Mouse (Mus musculus): ENCODE data around the gene Dop1b. TPM values are rescaled to one million over a fixed set of nuclear protein-coding genes. Genes with fewer than 3 reads are reported as not detected.
"Not testable (repeated sequence)": the region's sequence is repeated elsewhere in the genome, so short reads cannot be mapped to it uniquely, and the experiment has no call there.

The Dop1b gene
- polyA plus RNA-seq, 1 experiment from 2014 or later = 25.2 TPM

- WGBS = 31% methylated on average over 7 of the region's 7 CpGs
Observed at GRCm38 (mm10) chr16:93684441-93684840, 27.3 kb upstream of the Dop1b start.

GRCm38 (mm10) chr16:93685783-93686182 is 25.9 kb upstream of the Dop1b start:
- H3K9ac ChIP-seq; H3K4me3 ChIP-seq; ATAC-seq (ENCODE audit: low FRiP score); H3K27ac ChIP-seq; H3K36me3 ChIP-seq; H3K4me2 ChIP-seq (replicated peaks); H3K9me3 ChIP-seq (replicated peaks): not testable (repeated sequence)
- Histone ChIP-seq H3K4me1 (peaks cover 15% of the 10 kb centered on the region), H3K27me3 (peaks cover 45% of the 10 kb centered on the region)
- 96% methylated on average over 3 of the region's 3 CpGs for WGBS

More at GRCm38 (mm10) chr16:93684441-93684840, 27.3 kb upstream of the Dop1b start:
- no peak overlapping the region for H3K9ac ChIP-seq
- peaks cover 15% of the 10 kb centered on the region for H3K4me1 ChIP-seq
- H3K9me3 ChIP-seq (replicated peaks) = 0 out of 2 replicates have a peak, but pooled peaks cover 3% of the 10 kb centered on the region
- H3K4me2 ChIP-seq (replicated peaks) = no peak overlapping the region
- H3K27me3 ChIP-seq = peaks cover 51% of the 10 kb centered on the region
- no peak overlapping the region for H3K27ac ChIP-seq
- H3K4me3 ChIP-seq = no peak overlapping the region
- no peak for ATAC-seq (ENCODE audit: low FRiP score)
- no peaks in the 10 kb centered on the region for H3K36me3 ChIP-seq

DNA sequence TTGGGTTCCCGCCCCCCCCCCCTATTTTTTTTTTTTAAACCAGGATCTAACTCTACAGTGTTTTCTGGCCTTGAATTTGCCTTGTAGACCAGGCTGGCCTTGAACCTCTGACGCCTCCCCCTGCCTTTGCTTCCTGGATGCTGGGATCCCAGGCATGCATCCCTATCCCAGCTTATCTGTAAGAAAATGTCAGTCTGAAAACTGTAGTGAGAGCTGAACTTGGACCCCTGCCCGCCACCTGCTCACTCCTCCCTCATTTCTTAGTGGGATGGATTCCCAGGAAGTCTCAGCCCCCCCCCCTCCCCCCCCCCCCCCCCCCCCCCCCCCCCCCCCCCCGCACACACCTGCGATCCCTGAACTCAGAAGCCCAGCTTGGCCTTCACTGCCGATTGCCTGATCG is 25.3 kb upstream of the Dop1b start:
- H3K27me3 ChIP-seq = peaks cover 39% of the 10 kb centered on the region
- WGBS = 81% methylated on average over 5 of the region's 7 CpGs
- H3K36me3 ChIP-seq = no peaks in the 10 kb centered on the region
- no peak overlapping the region for H3K9ac ChIP-seq
- H3K27ac ChIP-seq = no peak overlapping the region
- no peak overlapping the region for H3K4me2 ChIP-seq (replicated peaks)
- H3K4me3 ChIP-seq = no peak overlapping the region
- H3K9me3 ChIP-seq (replicated peaks) = 0 out of 2 replicates have a peak, but pooled peaks cover 3% of the 10 kb centered on the region
- ATAC-seq (ENCODE audit: low FRiP score) = no peak
- peaks cover 15% of the 10 kb centered on the region for H3K4me1 ChIP-seq

GRCm38 (mm10) chr16:93686945-93687344 is 24.8 kb upstream of the Dop1b start:
- H3K4me3 ChIP-seq = no peak overlapping the region
- no peak for ATAC-seq (ENCODE audit: low FRiP score)
- 46% methylated on average over 5 of the region's 5 CpGs for WGBS
- no peak overlapping the region for H3K4me2 ChIP-seq (replicated peaks)
- H3K27ac ChIP-seq = no peak overlapping the region
- H3K4me1 ChIP-seq = peaks cover 15% of the 10 kb centered on the region
- H3K9me3 ChIP-seq (replicated peaks) = 0 out of 2 replicates have a peak, but pooled peaks cover 3% of the 10 kb centered on the region
- H3K36me3 ChIP-seq = no peaks in the 10 kb centered on the region
- H3K27me3 ChIP-seq = peaks cover 33% of the 10 kb centered on the region
- H3K9ac ChIP-seq = no peak overlapping the region

- Histone ChIP-seq H3K4me1 (no peaks in the 10 kb centered on the region), H3K36me3 (no peaks in the 10 kb centered on the region), H3K4me3 (no peak overlapping the region), H3K9me3 (replicated peaks) (no peaks in the 10 kb centered on the region), H3K27me3 (no peaks in the 10 kb centered on the region), H3K4me2 (replicated peaks) (no peak overlapping the region), H3K27ac (no peak overlapping the region), H3K9ac (no peak overlapping the region)
- no peak for ATAC-seq (ENCODE audit: low FRiP score)
- WGBS = 80% methylated on average over 6 of the region's 6 CpGs
Observed at GRCm38 (mm10) chr16:93691206-93691841, 20.4 kb upstream of the Dop1b start.

DNA sequence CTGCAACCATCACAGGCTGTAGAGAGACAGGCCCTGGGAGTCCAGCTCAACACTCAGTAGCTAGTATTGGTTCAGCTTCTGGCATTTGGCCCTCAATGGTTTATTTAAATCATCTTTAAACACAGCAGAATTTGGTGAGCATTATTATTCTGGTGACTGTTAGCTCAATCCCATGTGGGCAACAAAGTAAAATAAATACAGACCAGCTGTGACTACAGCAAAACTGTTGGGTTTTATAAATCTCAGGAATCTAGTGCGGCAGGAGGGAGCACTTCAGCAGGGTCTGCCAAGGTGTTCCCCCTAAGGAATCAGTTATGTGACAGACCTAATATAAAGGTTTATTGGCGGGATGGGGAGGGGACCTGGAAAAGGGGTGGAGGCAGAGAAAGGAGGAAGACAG is 19.0 kb upstream of the Dop1b start:
- no peaks in the 10 kb centered on the region for H3K4me1 ChIP-seq
- no peak for ATAC-seq (ENCODE audit: low FRiP score)
- H3K4me2 ChIP-seq (replicated peaks) = no peak overlapping the region
- no peaks in the 10 kb centered on the region for H3K27me3 ChIP-seq
- H3K27ac ChIP-seq = no peak overlapping the region
- no peaks in the 10 kb centered on the region for H3K36me3 ChIP-seq
- WGBS = 67% methylated on average over 2 of the region's 2 CpGs
- H3K4me3 ChIP-seq = no peak overlapping the region
- no peak overlapping the region for H3K9ac ChIP-seq
- no peaks in the 10 kb centered on the region for H3K9me3 ChIP-seq (replicated peaks)

- no peak overlapping the region for H3K9ac ChIP-seq
- H3K4me2 ChIP-seq (replicated peaks) = no peak overlapping the region
- no peaks in the 10 kb centered on the region for H3K4me1 ChIP-seq
- H3K4me3 ChIP-seq = no peak overlapping the region
- H3K9me3 ChIP-seq (replicated peaks) = no peaks in the 10 kb centered on the region
- H3K27ac ChIP-seq = no peak overlapping the region
- no peak for ATAC-seq (ENCODE audit: low FRiP score)
- peaks cover 17% of the 10 kb centered on the region for H3K27me3 ChIP-seq
- WGBS = 92% methylated on average over 7 of the region's 7 CpGs
- H3K36me3 ChIP-seq = no peaks in the 10 kb centered on the region
Observed at GRCm38 (mm10) chr16:93707116-93707515, 4.6 kb upstream of the Dop1b start.

DNA sequence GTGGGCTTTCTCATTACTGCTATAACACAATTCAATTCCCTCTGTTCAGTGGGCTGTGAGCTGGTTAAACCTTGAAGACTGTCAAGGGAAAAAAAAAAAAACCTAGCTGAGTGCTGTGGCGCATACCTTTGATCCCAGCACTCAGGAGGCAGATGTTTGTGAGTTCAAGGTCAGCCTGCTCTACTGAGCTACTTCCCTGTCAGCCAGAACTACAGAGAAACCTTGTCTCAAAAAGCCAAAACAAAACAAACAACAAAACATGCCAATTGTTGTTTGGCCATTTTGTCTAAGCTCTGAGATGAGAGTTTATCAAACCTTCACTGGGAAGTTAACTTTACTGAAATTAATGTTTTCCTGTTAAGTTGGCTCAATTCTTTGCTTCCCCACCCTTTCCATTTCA is 2.5 kb upstream of the Dop1b start:
- peaks cover 22% of the 10 kb centered on the region for H3K27me3 ChIP-seq
- no peak for ATAC-seq (ENCODE audit: low FRiP score)
- H3K4me3 ChIP-seq = no peak overlapping the region
- H3K27ac ChIP-seq = no peak overlapping the region
- whole genome bisulfite sequencing = 88% methylated on average over 1 of the region's 1 CpGs
- H3K4me2 ChIP-seq (replicated peaks) = no peak overlapping the region
- H3K9ac ChIP-seq = no peak overlapping the region
- peaks cover 7% of the 10 kb centered on the region for H3K4me1 ChIP-seq
- no peaks in the 10 kb centered on the region for H3K36me3 ChIP-seq
- no peaks in the 10 kb centered on the region for H3K9me3 ChIP-seq (replicated peaks)

- peak overlapping the region; percentile 46; the same call in 1 of the 2 replicates for H3K27ac ChIP-seq
- H3K9ac ChIP-seq = no peak overlapping the region
- ATAC-seq (ENCODE audit: low FRiP score) = peak; percentile 46
- no peaks in the 10 kb centered on the region for H3K9me3 ChIP-seq (replicated peaks)
- under 1% methylated on average over 11 of the region's 11 CpGs for WGBS
- H3K4me2 ChIP-seq (replicated peaks) = peak overlapping the region; percentile 74
- no peaks in the 10 kb centered on the region for H3K36me3 ChIP-seq
- peaks cover 13% of the 10 kb centered on the region for H3K4me1 ChIP-seq
- peaks cover 22% of the 10 kb centered on the region for H3K27me3 ChIP-seq
- H3K4me3 ChIP-seq = peak overlapping the region; percentile 49
Observed at GRCm38 (mm10) chr16:93710924-93711323, 780 bp upstream of the Dop1b start.

DNA sequence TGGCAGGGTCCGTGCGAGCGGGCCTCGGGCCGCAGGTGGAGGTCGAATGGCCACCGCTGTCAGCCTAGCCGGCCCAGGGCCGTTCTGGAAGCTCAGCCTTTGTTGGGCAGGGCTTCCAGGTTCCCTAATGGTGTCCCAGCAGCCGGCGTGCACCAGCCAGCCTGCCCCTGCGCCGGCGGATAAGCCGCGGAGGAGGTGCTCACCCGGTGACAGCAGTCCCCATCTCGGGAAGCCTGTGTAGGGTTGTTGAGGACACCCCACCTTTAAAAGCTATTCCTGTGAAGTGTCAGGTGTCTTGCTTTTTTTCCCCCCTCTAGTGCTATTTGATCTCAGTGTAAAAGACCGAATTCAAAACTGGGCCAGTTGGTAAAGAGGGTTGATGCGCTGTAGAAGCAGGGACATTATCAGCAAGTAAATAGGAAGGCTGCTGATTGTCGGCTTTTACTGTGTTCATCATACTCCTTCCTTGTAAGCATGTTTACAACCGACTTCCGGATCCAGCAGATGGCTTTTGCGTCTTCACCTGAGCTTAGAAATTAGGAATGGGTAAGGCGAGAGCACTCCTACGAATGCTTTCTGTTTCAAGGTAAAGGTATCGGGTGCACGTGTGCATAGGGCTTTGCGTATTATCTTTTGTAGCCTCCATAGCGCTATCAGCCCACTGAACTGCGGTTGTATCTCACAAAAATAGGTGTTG is 633 bp downstream of the Dop1b start:
- Histone ChIP-seq H3K4me3 (peak overlapping the region; percentile 49), H3K4me1 (peaks cover 17% of the 10 kb centered on the region), H3K27ac (peak overlapping the region; percentile 35), H3K4me2 (replicated peaks) (peak overlapping the region; percentile 74), H3K9ac (peak overlapping the region; percentile 69), H3K9me3 (replicated peaks) (no peaks in the 10 kb centered on the region), H3K27me3 (peaks cover 12% of the 10 kb centered on the region), H3K36me3 (no peaks in the 10 kb centered on the region)
- ATAC-seq (ENCODE audit: low FRiP score) = peak; percentile 49; the same call in 1 of the 2 replicates
- WGBS = 11% methylated on average over 31 of the region's 31 CpGs

GRCm38 (mm10) chr16:93712966-93713365 is 1.3 kb downstream of the Dop1b start:
- H3K36me3 ChIP-seq = no peaks in the 10 kb centered on the region
- H3K27ac ChIP-seq = no peak overlapping the region
- peaks cover 19% of the 10 kb centered on the region for H3K4me1 ChIP-seq
- H3K9ac ChIP-seq = peak overlapping the region; percentile 69
- ATAC-seq (ENCODE audit: low FRiP score) = no peak
- no peaks in the 10 kb centered on the region for H3K9me3 ChIP-seq (replicated peaks)
- H3K27me3 ChIP-seq = peaks cover 8% of the 10 kb centered on the region
- peak overlapping the region; percentile 49 for H3K4me3 ChIP-seq
- H3K4me2 ChIP-seq (replicated peaks) = peak overlapping the region; percentile 74
- 82% methylated on average over 7 of the region's 7 CpGs for WGBS

- Histone ChIP-seq H3K36me3 (no peaks in the 10 kb centered on the region), H3K9me3 (replicated peaks) (no peaks in the 10 kb centered on the region), H3K4me2 (replicated peaks) (no peak overlapping the region), H3K4me3 (no peak overlapping the region), H3K4me1 (peaks cover 19% of the 10 kb centered on the region), H3K9ac (no peak overlapping the region), H3K27me3 (peaks cover 5% of the 10 kb centered on the region), H3K27ac (no peak overlapping the region)
- no peak for ATAC-seq (ENCODE audit: low FRiP score)
- 28% methylated on average over 5 of the region's 5 CpGs for WGBS
Observed at GRCm38 (mm10) chr16:93714426-93714825, 2.7 kb downstream of the Dop1b start.

DNA sequence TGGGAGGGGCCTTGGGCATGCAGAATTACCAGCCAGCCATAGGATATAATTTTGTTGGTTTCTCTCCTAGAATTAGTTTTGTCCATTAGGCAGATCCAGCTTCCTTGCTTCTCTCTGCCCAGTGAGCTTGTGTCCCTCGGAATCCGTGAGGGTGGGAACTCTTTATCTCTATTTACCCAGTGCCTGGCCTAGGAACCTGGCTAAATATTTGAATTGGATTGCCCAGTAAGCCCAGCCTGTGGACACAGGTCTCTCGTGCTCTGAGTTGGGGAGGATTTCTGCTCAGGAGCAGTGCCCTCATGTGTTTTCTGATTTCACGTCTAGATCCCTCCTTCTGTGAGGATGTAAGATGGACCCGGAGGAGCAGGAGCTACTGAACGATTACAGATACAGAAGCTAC is 4.1 kb downstream of the Dop1b start:
- peaks cover 5% of the 10 kb centered on the region for H3K27me3 ChIP-seq
- H3K4me2 ChIP-seq (replicated peaks) = no peak overlapping the region
- H3K36me3 ChIP-seq = no peaks in the 10 kb centered on the region
- no peak for ATAC-seq (ENCODE audit: low FRiP score)
- no peak overlapping the region for H3K9ac ChIP-seq
- H3K9me3 ChIP-seq (replicated peaks) = no peaks in the 10 kb centered on the region
- peaks cover 19% of the 10 kb centered on the region for H3K4me1 ChIP-seq
- H3K27ac ChIP-seq = no peak overlapping the region
- no peak overlapping the region for H3K4me3 ChIP-seq
- WGBS = 88% methylated on average over 6 of the region's 6 CpGs

Measured in hindbrain, embryonic 12.5 days (tissue).